Mouse (Mus musculus): ENCODE measurements around the gene Ucn2. TPM values are rescaled to one million over a fixed set of nuclear protein-coding genes. Genes with fewer than 3 reads are reported as not detected.

The Ucn2 gene
- total and polyA plus RNA-seq, 2 experiments from 2014 or later = not detected

DNA sequence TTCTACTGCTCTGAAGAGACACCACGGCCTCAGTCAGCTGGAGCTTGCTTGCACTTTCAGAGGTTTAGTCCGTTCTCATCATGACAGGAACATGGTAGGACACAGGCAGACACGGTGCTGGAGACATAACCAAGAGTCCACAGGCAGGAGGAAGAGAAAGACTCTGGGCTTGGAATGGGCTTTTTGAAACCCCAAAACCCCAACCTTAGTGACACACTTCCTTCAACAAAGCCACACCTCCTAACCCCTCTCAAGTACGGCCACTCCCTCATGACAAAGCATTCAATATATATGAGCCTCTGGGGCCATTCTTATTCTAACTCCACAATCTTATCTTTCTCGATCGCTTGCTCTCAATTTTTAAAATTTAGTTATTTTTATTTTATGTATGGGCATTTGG lies 46.6 kb downstream of the Ucn2 start:
- Histone ChIP-seq H3K36me3 (replicated peaks; ENCODE audit: control insufficient read depth, insufficient read depth, low read length) (no peaks in the 10 kb centered on the region), H3K4me1 (ENCODE audit: control insufficient read depth, insufficient read depth) (no peaks in the 10 kb centered on the region), H3K27ac (ENCODE audit: low read depth) (no peak overlapping the region), H3K9me3 (replicated peaks; ENCODE audit: control insufficient read depth, low read length) (no peaks in the 10 kb centered on the region), H3K27me3 (ENCODE audit: control insufficient read depth, insufficient read depth, low read length) (no peaks in the 10 kb centered on the region), H3K4me3 (ENCODE audit: low read depth, low read length) (no peak overlapping the region), H3K9ac (replicated peaks; ENCODE audit: low read depth, low read length) (no peak overlapping the region), H3K4me2 (ENCODE audit: low read depth, low read length) (no peak overlapping the region)
- no peak for ATAC-seq (ENCODE audit: insufficient read depth, low read depth)
- WGBS = 75% methylated on average over 6 of the region's 6 CpGs
- DNase-seq (ENCODE audit: low spot score) = no peak
- TF ChIP-seq CTCF (IDR thresholded peaks at IDR 0.05; ENCODE audit: low read depth) = no peak
- TF ChIP-seq EP300 (IDR thresholded peaks at IDR 0.05; ENCODE audit: low read depth) = no peak

MicroRNAs within 50 kb of the gene (microRNA counts, 519-probe panel; counts per million panel counts)
- microRNA mmu-miR-711 = not detected

Small RNA genes within 50 kb of the gene (microRNA-seq; reads per million reads assigned to microRNA genes)
- not detected for gene Mir711

Other genes starting within 250 kb of the Ucn2 start
- 28.9 and 33.1 TPM in 2 replicates for gene Ip6k2, start 202.2 kb upstream of the Ucn2 start, total RNA-seq (2014; rRNA removed; ENCODE audit: low replicate concordance)
- 20.5 and 22.1 TPM in 2 replicates for gene Ip6k2, start 202.2 kb upstream of the Ucn2 start, polyA plus RNA-seq (2015; fragmentation: Nextera tagmentation; extraction: Ambion mirVana)
- 12.0 and 13.7 TPM in 2 replicates for gene Nckipsd, start 177.6 kb upstream of the Ucn2 start, total RNA-seq (2014; rRNA removed; ENCODE audit: low replicate concordance)
- gene Nckipsd, start 177.6 kb upstream of the Ucn2 start, polyA plus RNA-seq (2015; fragmentation: Nextera tagmentation; extraction: Ambion mirVana) = 8.8 and 10.0 TPM in 2 replicates
- gene Celsr3, start 159.7 kb upstream of the Ucn2 start, total RNA-seq (2014; rRNA removed; ENCODE audit: low replicate concordance) = 0.08 TPM in 1 of 2 replicates, not detected in the other
- gene Celsr3, start 159.7 kb upstream of the Ucn2 start, polyA plus RNA-seq (2015; fragmentation: Nextera tagmentation; extraction: Ambion mirVana) = 0.14 TPM in 2 replicates
- gene Slc26a6, start 132.7 kb upstream of the Ucn2 start, total RNA-seq (2014; rRNA removed; ENCODE audit: low replicate concordance) = 3.6 and 5.7 TPM in 2 replicates
- gene Slc26a6, start 132.7 kb upstream of the Ucn2 start, polyA plus RNA-seq (2015; fragmentation: Nextera tagmentation; extraction: Ambion mirVana) = 8.8 and 9.3 TPM in 2 replicates
- gene Tmem89, start 71.4 kb upstream of the Ucn2 start, total RNA-seq (2014; rRNA removed; ENCODE audit: low replicate concordance) = not detected in 2 replicates
- not detected in 2 replicates for gene Tmem89, start 71.4 kb upstream of the Ucn2 start, polyA plus RNA-seq (2015; fragmentation: Nextera tagmentation; extraction: Ambion mirVana)
- 1,707 and 1,762 TPM in 2 replicates for gene Uqcrc1, start 49.4 kb upstream of the Ucn2 start, total RNA-seq (2014; rRNA removed; ENCODE audit: low replicate concordance)
- gene Uqcrc1, start 49.4 kb upstream of the Ucn2 start, polyA plus RNA-seq (2015; fragmentation: Nextera tagmentation; extraction: Ambion mirVana) = 1,738 and 1,782 TPM in 2 replicates
- 0.58 and 1.3 TPM in 2 replicates for gene Col7a1, start 32.4 kb upstream of the Ucn2 start, total RNA-seq (2014; rRNA removed; ENCODE audit: low replicate concordance)
- 0.47 and 0.57 TPM in 2 replicates for gene Col7a1, start 32.4 kb upstream of the Ucn2 start, polyA plus RNA-seq (2015; fragmentation: Nextera tagmentation; extraction: Ambion mirVana)
- gene Pfkfb4, start 5.8 kb downstream of the Ucn2 start, total RNA-seq (2014; rRNA removed; ENCODE audit: low replicate concordance) = 4.0 and 7.6 TPM in 2 replicates
- gene Pfkfb4, start 5.8 kb downstream of the Ucn2 start, polyA plus RNA-seq (2015; fragmentation: Nextera tagmentation; extraction: Ambion mirVana) = 2.3 and 3.1 TPM in 2 replicates
- gene Shisa5, start 52.6 kb downstream of the Ucn2 start, total RNA-seq (2014; rRNA removed; ENCODE audit: low replicate concordance) = 76.9 and 102 TPM in 2 replicates
- 49.0 and 51.8 TPM in 2 replicates for gene Shisa5, start 52.6 kb downstream of the Ucn2 start, polyA plus RNA-seq (2015; fragmentation: Nextera tagmentation; extraction: Ambion mirVana)
- gene Trex1, start 73.7 kb downstream of the Ucn2 start, total RNA-seq (2014; rRNA removed; ENCODE audit: low replicate concordance) = 21.6 and 44.2 TPM in 2 replicates
- gene Trex1, start 73.7 kb downstream of the Ucn2 start, polyA plus RNA-seq (2015; fragmentation: Nextera tagmentation; extraction: Ambion mirVana) = 14.5 and 14.6 TPM in 2 replicates
- gene Atrip, start 88.1 kb downstream of the Ucn2 start, total RNA-seq (2014; rRNA removed; ENCODE audit: low replicate concordance) = 17.1 and 31.2 TPM in 2 replicates
- 11.1 and 11.7 TPM in 2 replicates for gene Atrip, start 88.1 kb downstream of the Ucn2 start, polyA plus RNA-seq (2015; fragmentation: Nextera tagmentation; extraction: Ambion mirVana)
- 11.6 and 19.5 TPM in 2 replicates for gene Ccdc51, start 96.5 kb downstream of the Ucn2 start, total RNA-seq (2014; rRNA removed; ENCODE audit: low replicate concordance)
- gene Ccdc51, start 96.5 kb downstream of the Ucn2 start, polyA plus RNA-seq (2015; fragmentation: Nextera tagmentation; extraction: Ambion mirVana) = 14.3 and 14.6 TPM in 2 replicates
- 70.4 and 74.5 TPM in 2 replicates for gene Tma7, start 96.6 kb downstream of the Ucn2 start, total RNA-seq (2014; rRNA removed; ENCODE audit: low replicate concordance)
- gene Tma7, start 96.6 kb downstream of the Ucn2 start, polyA plus RNA-seq (2015; fragmentation: Nextera tagmentation; extraction: Ambion mirVana) = 490 and 527 TPM in 2 replicates
- gene Plxnb1, start 109.4 kb downstream of the Ucn2 start, total RNA-seq (2014; rRNA removed; ENCODE audit: low replicate concordance) = 26.1 and 54.3 TPM in 2 replicates
- 3.0 and 3.3 TPM in 2 replicates for gene Plxnb1, start 109.4 kb downstream of the Ucn2 start, polyA plus RNA-seq (2015; fragmentation: Nextera tagmentation; extraction: Ambion mirVana)
- gene Fbxw21, start 176.0 kb downstream of the Ucn2 start, total RNA-seq (2014; rRNA removed; ENCODE audit: low replicate concordance) = not detected in 2 replicates
- not detected in 2 replicates for gene Fbxw21, start 176.0 kb downstream of the Ucn2 start, polyA plus RNA-seq (2015; fragmentation: Nextera tagmentation; extraction: Ambion mirVana)
- not detected in 2 replicates for gene Fbxw13, start 210.0 kb downstream of the Ucn2 start, total RNA-seq (2014; rRNA removed; ENCODE audit: low replicate concordance)
- gene Fbxw13, start 210.0 kb downstream of the Ucn2 start, polyA plus RNA-seq (2015; fragmentation: Nextera tagmentation; extraction: Ambion mirVana) = not detected in 2 replicates
- gene Fbxw20, start 248.7 kb downstream of the Ucn2 start, total RNA-seq (2014; rRNA removed; ENCODE audit: low replicate concordance) = 1.5 TPM in 1 of 2 replicates, not detected in the other
- not detected in 2 replicates for gene Fbxw20, start 248.7 kb downstream of the Ucn2 start, polyA plus RNA-seq (2015; fragmentation: Nextera tagmentation; extraction: Ambion mirVana)